Mouse (Mus musculus) hindbrain, embryonic 12.5 days (tissue): ENCODE measurements around the gene St3gal4. TPM values are rescaled to one million over a fixed set of nuclear protein-coding genes. Genes with fewer than 3 reads are reported as not detected.

ENCODE experiments used
- ATAC-seq: fragments of 200-750 bp; cut with Nextera tagmentation; 2 replicates; pipeline ENCODE4 v1.8.0; 2017; ENCODE audit warnings: moderate TSS enrichment; ENCODE audit not compliant: low FRiP score
- H3K27ac ChIP-seq: fragments of 300-500 bp; sonication (generic); 2 replicates; pipeline ENCODE4 v1.5.1; 2016; ENCODE audit warnings: mild to moderate bottlenecking
- H3K27me3 ChIP-seq: fragments of 300-500 bp; sonication (generic); 2 replicates; pipeline ENCODE4 v1.6.1; 2016; ENCODE audit warnings: mild to moderate bottlenecking
- H3K36me3 ChIP-seq: fragments of 300-500 bp; sonication (generic); 2 replicates; pipeline ENCODE4 v1.6.1; 2016; ENCODE audit warnings: mild to moderate bottlenecking
- H3K4me1 ChIP-seq: fragments of 300-500 bp; sonication (generic); 2 replicates; pipeline ENCODE4 v1.6.1; 2016
- H3K4me2 ChIP-seq: fragments of 300-500 bp; sonication (generic); replicated peaks from 2 replicates; pipeline ENCODE4 v1.6.1; 2016; ENCODE audit warnings: mild to moderate bottlenecking
- H3K4me3 ChIP-seq: fragments of 300-500 bp; sonication (generic); 2 replicates; pipeline ENCODE4 v1.5.1; 2016; ENCODE audit warnings: mild to moderate bottlenecking
- H3K9ac ChIP-seq: fragments of 300-500 bp; sonication (generic); 2 replicates; pipeline ENCODE4 v1.6.1; 2016; ENCODE audit warnings: mild to moderate bottlenecking, moderate library complexity
- H3K9me3 ChIP-seq: fragments of 300-500 bp; sonication (generic); replicated peaks from 2 replicates; pipeline ENCODE4 v1.6.1; 2016; ENCODE audit warnings: mild to moderate bottlenecking
- WGBS: fragments of 180-500 bp; shearing (Covaris S2); methylation state at CpG from one replicate; pipeline ENCODE4 v1.1.7; 2016; 5-methylcytosine and 5-hydroxymethylcytosine counted together
- polyA plus RNA-seq: library from polyadenylated mRNA; unstranded; fragments of >200 nt; fragmentation: Nextera tagmentation; extraction: Ambion mirVana; gene quantifications from 2 replicates; pipeline ENCODE4 v1.2.1, GENCODE M21; 2016

St3gal4 gene
- polyA plus RNA-seq, 1 experiment from 2014 or later = 15.6 TPM

GRCm38 (mm10) chr9:35095726-35096125 is 23.3 kb downstream of the St3gal4 start:
- Histone ChIP-seq H3K4me3 (no peak overlapping the region), H3K9ac (no peak overlapping the region), H3K9me3 (no peaks in the 10 kb centered on the region), H3K36me3 (no peaks in the 10 kb centered on the region), H3K27me3 (no peaks in the 10 kb centered on the region), H3K4me2 (no peak overlapping the region), H3K4me1 (no peaks in the 10 kb centered on the region), H3K27ac (no peak overlapping the region)
- no peak for ATAC-seq
- 71% methylated on average over 1 of the region's 1 CpGs for WGBS

DNA sequence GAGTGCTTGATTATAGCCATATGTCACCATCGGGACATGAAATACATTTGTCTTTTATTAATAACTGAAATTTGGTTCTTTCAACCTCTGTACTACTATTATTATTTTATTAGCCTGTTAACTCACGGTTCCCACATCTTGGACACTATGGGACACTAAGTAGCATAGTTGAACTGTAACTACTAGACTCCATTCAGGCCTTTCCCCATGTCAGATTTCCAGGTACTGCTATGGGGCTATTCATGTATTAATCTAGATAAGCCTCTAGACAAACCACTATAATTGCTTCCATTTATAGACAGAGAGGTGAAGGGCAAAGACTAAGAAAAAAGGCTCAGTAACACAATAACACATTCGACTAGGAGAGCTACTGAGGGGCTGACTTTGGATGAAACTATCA is 25.7 kb downstream of the St3gal4 start:
- no peak overlapping the region for H3K9ac ChIP-seq
- no peak overlapping the region for H3K4me2 ChIP-seq
- no peak overlapping the region for H3K4me3 ChIP-seq
- H3K27me3 ChIP-seq = no peaks in the 10 kb centered on the region
- WGBS = 92% methylated on average over 3 of the region's 3 CpGs
- H3K27ac ChIP-seq = no peak overlapping the region
- no peak for ATAC-seq
- H3K36me3 ChIP-seq = no peaks in the 10 kb centered on the region
- H3K9me3 ChIP-seq = no peaks in the 10 kb centered on the region
- no peaks in the 10 kb centered on the region for H3K4me1 ChIP-seq

DNA sequence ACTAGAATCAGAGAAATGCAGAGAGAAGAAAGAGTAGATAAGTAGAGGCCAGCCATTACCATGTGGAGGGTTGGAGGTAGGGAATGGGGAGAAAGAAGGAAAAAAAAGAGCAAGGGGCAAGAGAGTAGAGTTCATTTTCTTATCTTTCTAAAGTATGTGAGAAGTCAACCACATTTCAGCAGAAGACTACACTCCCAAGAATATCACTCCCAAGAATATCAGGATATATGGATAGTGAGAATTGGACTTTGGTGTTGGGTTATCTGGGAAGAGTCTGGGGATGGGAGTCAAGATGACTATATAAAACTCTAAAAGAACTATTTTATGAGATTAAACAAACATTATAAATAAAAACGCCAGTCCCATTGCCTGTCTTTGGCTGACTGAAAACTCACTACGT is 26.2 kb downstream of the St3gal4 start:
- Histone ChIP-seq H3K9ac (no peak overlapping the region), H3K4me3 (no peak overlapping the region), H3K4me1 (no peaks in the 10 kb centered on the region), H3K9me3 (no peaks in the 10 kb centered on the region), H3K27ac (no peak overlapping the region), H3K4me2 (no peak overlapping the region), H3K36me3 (no peaks in the 10 kb centered on the region), H3K27me3 (no peaks in the 10 kb centered on the region)
- no peak for ATAC-seq
- whole genome bisulfite sequencing = 96% methylated on average over 2 of the region's 2 CpGs

DNA sequence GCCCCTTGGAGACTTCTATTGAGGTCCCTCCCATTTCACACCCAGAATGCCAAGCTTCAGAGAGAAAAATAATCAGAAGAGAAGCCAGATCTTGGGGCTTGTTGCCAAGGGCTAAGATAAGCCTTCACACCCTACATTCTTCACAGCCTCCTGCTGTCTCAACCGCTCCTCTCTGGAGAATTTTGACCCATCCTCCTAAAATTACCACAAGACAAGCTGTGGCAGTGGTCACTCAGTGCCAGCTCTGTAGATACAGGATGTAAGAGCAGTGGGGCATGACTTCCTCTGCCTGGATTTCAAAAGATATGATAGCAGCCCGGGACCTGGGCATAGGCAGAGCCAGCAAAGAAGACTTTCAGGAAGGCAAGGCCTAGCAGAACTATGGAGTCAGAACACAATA is 57.6 kb downstream of the St3gal4 start:
- Histone ChIP-seq H3K4me2 (no peak overlapping the region), H3K9me3 (no peaks in the 10 kb centered on the region), H3K27ac (no peak overlapping the region), H3K9ac (no peak overlapping the region), H3K4me1 (no peaks in the 10 kb centered on the region; the same call in 1 of the 2 replicates), H3K27me3 (no peaks in the 10 kb centered on the region), H3K4me3 (no peak overlapping the region), H3K36me3 (no peaks in the 10 kb centered on the region)
- WGBS = 65% methylated on average over 2 of the region's 2 CpGs
- ATAC-seq = no peak

DNA sequence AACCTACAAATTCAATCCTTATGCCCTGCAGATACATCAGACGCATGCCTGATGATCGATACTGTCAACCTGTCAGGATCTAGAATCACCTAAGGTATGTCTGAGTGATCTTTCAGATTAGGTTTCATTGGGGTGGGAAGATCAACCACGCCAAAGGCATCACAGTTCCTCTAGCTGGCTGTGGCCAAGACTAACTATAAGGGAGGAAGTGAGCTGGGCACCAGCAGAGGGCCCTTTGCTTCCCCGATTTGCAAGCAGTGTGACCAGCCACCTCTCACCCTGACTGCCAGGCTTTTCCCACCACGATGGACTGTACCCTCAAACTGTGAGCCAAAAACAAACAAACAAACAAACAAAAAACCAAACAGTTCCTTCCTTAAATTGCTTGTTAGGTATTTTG is 59.2 kb downstream of the St3gal4 start:
- Histone ChIP-seq H3K4me2 (no peak overlapping the region), H3K27me3 (no peaks in the 10 kb centered on the region), H3K27ac (no peak overlapping the region), H3K4me3 (no peak overlapping the region), H3K36me3 (no peaks in the 10 kb centered on the region), H3K9me3 (no peaks in the 10 kb centered on the region), H3K4me1 (no peaks in the 10 kb centered on the region; the same call in 1 of the 2 replicates), H3K9ac (no peak overlapping the region)
- no peak for ATAC-seq
- WGBS = 85% methylated on average over 5 of the region's 5 CpGs

DNA sequence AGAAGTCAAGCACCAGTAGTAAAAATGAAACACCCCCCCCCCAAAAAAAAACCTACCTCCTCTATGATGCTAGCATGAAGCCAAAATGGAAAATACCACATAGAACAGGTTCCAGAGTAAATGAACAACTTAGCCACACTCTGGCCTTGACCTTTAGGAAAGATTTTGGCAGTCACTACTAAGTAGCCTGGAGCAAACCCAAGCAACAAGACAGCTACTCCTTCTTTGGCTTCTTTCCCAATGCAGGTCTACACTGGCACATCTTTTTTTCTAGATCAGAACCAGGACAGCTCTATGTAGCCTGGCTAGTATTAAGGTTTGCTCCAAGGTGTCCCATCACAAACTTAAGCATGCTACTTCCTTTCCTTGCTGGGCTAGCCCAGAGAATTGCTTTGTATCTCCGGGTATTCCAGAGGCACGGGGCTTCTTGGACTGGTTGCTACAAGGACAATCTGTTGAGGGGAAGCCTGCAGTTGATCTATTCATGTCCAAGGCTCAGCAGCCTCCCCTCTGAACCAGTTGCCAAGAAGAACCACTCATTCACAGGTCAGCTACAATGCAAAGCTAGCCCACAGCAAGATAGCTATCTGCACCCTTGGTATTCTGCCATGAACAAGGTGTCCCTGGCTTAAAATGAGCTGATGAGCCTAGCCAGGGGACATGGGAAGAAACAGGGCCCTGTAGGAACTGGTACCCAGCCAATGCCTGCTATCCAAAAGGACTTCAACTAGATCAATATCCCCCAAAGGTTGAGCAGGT is 60.3 kb downstream of the St3gal4 start:
- Histone ChIP-seq H3K9me3 (no peaks in the 10 kb centered on the region), H3K27ac (no peak overlapping the region), H3K27me3 (no peaks in the 10 kb centered on the region), H3K4me1 (no peaks in the 10 kb centered on the region; the same call in 1 of the 2 replicates), H3K4me3 (no peak overlapping the region), H3K4me2 (no peak overlapping the region), H3K36me3 (no peaks in the 10 kb centered on the region), H3K9ac (no peak overlapping the region)
- no peak for ATAC-seq
- WGBS = 98% methylated on average over 2 of the region's 2 CpGs

DNA sequence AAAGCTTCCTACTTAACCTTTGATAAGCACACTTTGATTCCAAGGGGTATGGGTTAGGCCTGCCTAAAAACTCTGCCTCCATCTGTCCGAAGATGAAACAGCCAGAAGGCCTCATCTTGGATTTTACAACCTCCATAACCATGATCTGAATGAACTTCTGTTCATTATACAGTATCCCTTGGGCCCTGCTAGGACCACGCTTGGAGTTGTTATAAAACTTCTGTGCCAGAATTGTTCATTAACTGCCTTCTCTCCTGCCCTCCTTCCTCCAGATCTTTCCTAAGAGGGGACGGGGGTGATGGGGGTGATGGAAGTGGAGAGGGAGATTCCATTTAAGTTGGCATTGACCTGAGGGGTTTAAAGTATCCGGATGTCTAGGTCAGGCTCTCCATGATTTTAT is 60.9 kb downstream of the St3gal4 start:
- 88% methylated on average over 4 of the region's 4 CpGs for WGBS
- ATAC-seq = no peak
- H3K36me3 ChIP-seq = peaks cover 2% of the 10 kb centered on the region; the same call in 1 of the 2 replicates
- no peaks in the 10 kb centered on the region for H3K9me3 ChIP-seq
- H3K4me2 ChIP-seq = no peak overlapping the region
- H3K27ac ChIP-seq = no peak overlapping the region
- no peaks in the 10 kb centered on the region; the same call in 1 of the 2 replicates for H3K4me1 ChIP-seq
- H3K9ac ChIP-seq = no peak overlapping the region
- no peak overlapping the region for H3K4me3 ChIP-seq
- H3K27me3 ChIP-seq = no peaks in the 10 kb centered on the region

GRCm38 (mm10) chr9:35057631-35058030 is 61.4 kb downstream of the St3gal4 start:
- 85% methylated on average over 6 of the region's 6 CpGs for WGBS
- Histone ChIP-seq H3K4me2 (no peak overlapping the region), H3K4me3 (no peak overlapping the region), H3K27ac (no peak overlapping the region), H3K9ac (no peak overlapping the region), H3K4me1 (no peaks in the 10 kb centered on the region; the same call in 1 of the 2 replicates), H3K36me3 (peaks cover 7% of the 10 kb centered on the region; the same call in 1 of the 2 replicates), H3K9me3 (no peaks in the 10 kb centered on the region), H3K27me3 (no peaks in the 10 kb centered on the region)
- no peak for ATAC-seq

DNA sequence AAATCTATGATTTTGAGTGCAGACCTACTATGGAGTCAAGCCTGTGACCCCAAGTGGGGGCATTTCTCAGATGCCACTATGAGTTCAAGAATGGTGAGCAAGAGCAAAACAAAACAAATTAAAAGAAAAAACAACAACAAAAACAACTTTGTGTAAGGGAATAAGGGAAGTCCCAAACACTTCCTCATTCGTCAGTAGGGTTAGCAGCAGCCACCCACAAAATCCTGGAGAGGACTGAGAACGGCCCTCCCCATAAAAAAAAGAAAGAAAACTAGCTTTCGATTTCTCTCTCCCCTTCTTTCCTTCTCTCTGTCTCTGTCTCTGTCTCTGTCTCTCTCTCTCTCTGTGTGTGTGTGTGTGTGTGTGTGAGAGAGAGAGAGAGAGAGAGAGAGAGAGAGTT is 62.5 kb downstream of the St3gal4 start:
- Histone ChIP-seq H3K27ac (no peak overlapping the region), H3K36me3 (peaks cover 7% of the 10 kb centered on the region; the same call in 1 of the 2 replicates), H3K4me1 (no peaks in the 10 kb centered on the region; the same call in 1 of the 2 replicates), H3K9me3 (no peaks in the 10 kb centered on the region), H3K9ac (no peak overlapping the region), H3K4me3 (no peak overlapping the region), H3K27me3 (no peaks in the 10 kb centered on the region), H3K4me2 (no peak overlapping the region)
- ATAC-seq = no peak
- WGBS = 91% methylated on average over 3 of the region's 3 CpGs

GRCm38 (mm10) chr9:35055528-35056330 is 63.3 kb downstream of the St3gal4 start:
- Histone ChIP-seq H3K9ac (no peak overlapping the region), H3K9me3 (no peaks in the 10 kb centered on the region), H3K27ac (no peak overlapping the region), H3K4me1 (no peaks in the 10 kb centered on the region), H3K27me3 (no peaks in the 10 kb centered on the region), H3K4me3 (no peak overlapping the region), H3K4me2 (no peak overlapping the region), H3K36me3 (peaks cover 7% of the 10 kb centered on the region; the same call in 1 of the 2 replicates)
- WGBS = 86% methylated on average over 11 of the region's 11 CpGs
- no peak for ATAC-seq

DNA sequence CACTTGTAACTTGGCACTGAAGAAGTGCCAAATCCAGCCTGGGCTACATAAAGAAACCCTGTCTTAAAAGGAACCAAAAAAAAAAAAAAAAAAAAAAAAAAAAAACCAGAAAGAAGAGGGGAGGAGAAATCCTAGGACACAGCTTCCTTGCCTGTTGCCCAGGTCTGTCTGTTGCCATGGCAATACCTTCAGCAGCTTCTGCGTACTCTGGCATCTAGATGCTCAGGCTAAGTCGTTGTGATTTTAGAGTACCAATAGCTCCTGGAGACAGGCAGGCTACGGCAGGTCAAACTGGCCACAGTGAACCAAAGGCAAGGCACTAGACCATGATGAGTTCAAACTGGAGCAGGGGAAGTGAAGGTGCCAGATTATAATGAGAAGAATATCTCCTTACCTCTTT is 65.4 kb downstream of the St3gal4 start:
- H3K4me3 ChIP-seq = no peak overlapping the region
- WGBS = 83% methylated on average over 3 of the region's 3 CpGs
- H3K27me3 ChIP-seq = no peaks in the 10 kb centered on the region
- ATAC-seq = no peak
- peaks cover 7% of the 10 kb centered on the region; the same call in 1 of the 2 replicates for H3K36me3 ChIP-seq
- no peak overlapping the region for H3K27ac ChIP-seq
- no peaks in the 10 kb centered on the region for H3K9me3 ChIP-seq
- H3K9ac ChIP-seq = no peak overlapping the region
- no peaks in the 10 kb centered on the region for H3K4me1 ChIP-seq
- no peak overlapping the region for H3K4me2 ChIP-seq

GRCm38 (mm10) chr9:35053081-35053480 is 66.0 kb downstream of the St3gal4 start:
- Histone ChIP-seq H3K9ac (no peak overlapping the region), H3K9me3 (no peaks in the 10 kb centered on the region), H3K4me2 (no peak overlapping the region), H3K27me3 (no peaks in the 10 kb centered on the region), H3K4me1 (no peaks in the 10 kb centered on the region), H3K4me3 (no peak overlapping the region), H3K36me3 (peaks cover 7% of the 10 kb centered on the region; the same call in 1 of the 2 replicates), H3K27ac (no peak overlapping the region)
- 95% methylated on average over 16 of the region's 16 CpGs for WGBS
- ATAC-seq = no peak
